11 mouse cellular contexts compared by ENCODE assay signal in genomic region chr19:37697335-37697636, GRCm38 (mm10). TPM values are rescaled to one million over a fixed set of nuclear protein-coding genes. Genes with fewer than 3 reads are reported as not detected.
DNase-seq lines count a peak whose midpoint lies in the region; ATAC-seq and TF ChIP-seq lines count a peak whose summit lies in the region.
"Had no signal": no experiment of that assay in that cellular context is flagged by ENCODE, and none has a peak within 500 bp of the region (broad histone marks: within the 10 kb centered on the region; RNA-seq: fewer than 3 reads in every experiment).

No protein-coding gene starts in this region.

- H3K27me3 ChIP-seq in heart, embryonic 14.5 days (ENCODE audit: control insufficient read depth, insufficient read depth, low read length): peaks cover 99% of the 10 kb centered on the region
- H3K27me3 ChIP-seq in hindbrain, embryonic 16.5 days (replicated peaks; ENCODE audit: control insufficient read depth, insufficient read depth, low read length): peaks cover 86% of the 10 kb centered on the region
- H3K27me3 ChIP-seq in midbrain, embryonic 13.5 days: peaks cover 99% of the 10 kb centered on the region

- no peak overlapping the region for H3K9ac ChIP-seq in heart, embryonic 14.5 days (ENCODE audit: low read length)
- H3K9ac ChIP-seq in hindbrain, embryonic 16.5 days (ENCODE audit: low read depth, low read length): no peak overlapping the region
- H3K9ac ChIP-seq in midbrain, embryonic 13.5 days (replicated peaks): no peak overlapping the region

- H3K4me1 ChIP-seq in heart, embryonic 14.5 days (ENCODE audit: control insufficient read depth in 2 of 2, insufficient read depth in 2 of 2, low read length in 2 of 2): peaks cover 7 to 29% of the 10 kb centered on the region in 2 experiments
- no peaks in the 10 kb centered on the region; the same call in 1 of the 2 replicates for H3K4me1 ChIP-seq in cortical plate, adult 2 months (ENCODE audit: control insufficient read depth, insufficient read depth, low read length)
- peaks cover 29% of the 10 kb centered on the region for H3K4me1 ChIP-seq in hindbrain, embryonic 16.5 days (ENCODE audit: control insufficient read depth, insufficient read depth, low read depth, low read length)
- peaks cover 38% of the 10 kb centered on the region for H3K4me1 ChIP-seq in midbrain, embryonic 13.5 days (replicated peaks)

- peak overlapping the region; percentile 40 to 44; a peak in 3 of 4 replicates for H3K4me3 ChIP-seq in heart, embryonic 14.5 days (ENCODE audit: control insufficient read depth in 1 of 2, insufficient read depth in 1 of 2, low read depth in 1 of 2, low read length in 2 of 2)
- H3K4me3 ChIP-seq in cortical plate, adult 2 months (ENCODE audit: insufficient read depth, low read length): 0 out of 2 replicates have a peak overlapping the region, but pooled peaks have one; percentile 14
- peak overlapping the region; percentile 39 for H3K4me3 ChIP-seq in hindbrain, embryonic 16.5 days (ENCODE audit: low read length)
- peak overlapping the region; percentile 30 for H3K4me3 ChIP-seq in midbrain, embryonic 13.5 days (replicated peaks)
- H3K4me3 ChIP-seq: erythroblast, embryonic 14.5 days had no signal

- intact Hi-C loops in heart, postnatal 25 days (cut with DNase I): no loop called here

- no peaks in the 10 kb centered on the region for H3K9me3 ChIP-seq in heart, embryonic 14.5 days (ENCODE audit: control insufficient read depth, low read length)
- no peaks in the 10 kb centered on the region; the same call in 1 of the 2 replicates for H3K9me3 ChIP-seq in hindbrain, embryonic 16.5 days (ENCODE audit: control insufficient read depth, low read length)
- no peaks in the 10 kb centered on the region for H3K9me3 ChIP-seq in midbrain, embryonic 13.5 days

- under 1% methylated on average over 18 of the region's 18 CpGs for WGBS in heart, embryonic 14.5 days
- WGBS in hindbrain, embryonic 16.5 days: 1% methylated on average over 18 of the region's 18 CpGs
- under 1% methylated on average over 18 of the region's 18 CpGs for WGBS in midbrain, embryonic 13.5 days

- ATAC-seq in heart, embryonic 14.5 days (ENCODE audit: insufficient number of reproducible peaks, insufficient read depth, low FRiP score, low read depth): no peak
- no peak for ATAC-seq in hindbrain, embryonic 16.5 days
- ATAC-seq in midbrain, embryonic 13.5 days: no peak
- ATAC-seq in monocyte, adult 5-6 weeks (replicated peaks; ENCODE audit: insufficient number of reproducible peaks, low FRiP score, low TSS enrichment, poor library complexity, severe bottlenecking): no peak
- ATAC-seq in granulocyte monocyte progenitor cell, adult 5-6 weeks (replicated peaks; ENCODE audit: poor library complexity, severe bottlenecking): no peak

- no peaks in the 10 kb centered on the region for H3K36me3 ChIP-seq in heart, embryonic 14.5 days (ENCODE audit: control insufficient read depth, insufficient read depth, low read length)
- H3K36me3 ChIP-seq in hindbrain, embryonic 16.5 days (ENCODE audit: control insufficient read depth, insufficient read depth, low read length): no peaks in the 10 kb centered on the region
- H3K36me3 ChIP-seq in midbrain, embryonic 13.5 days: no peaks in the 10 kb centered on the region

- TF ChIP-seq CTCF in cortical plate, adult 2 months (IDR thresholded peaks at IDR 0.05; ENCODE audit: extremely low read depth, insufficient read depth, low read length): no peak

- DNase-seq in heart, postnatal 25 days (ENCODE audit: low spot score): no peak
- DNase-seq in cerebellum, adult 8-10 months: no peak
- DNase-seq: adrenal gland, postnatal 36 days; layer of hippocampus, adult 9-11 months had no signal

- H3K4me2 ChIP-seq in heart, embryonic 14.5 days (ENCODE audit: low read length): peak overlapping the region; percentile 72
- peak overlapping the region; percentile 62 for H3K4me2 ChIP-seq in hindbrain, embryonic 16.5 days (ENCODE audit: low read length)
- H3K4me2 ChIP-seq in midbrain, embryonic 13.5 days (replicated peaks): peak overlapping the region; percentile 52

- no peak overlapping the region for H3K27ac ChIP-seq in heart, embryonic 14.5 days (replicated peaks in 1 of 2; ENCODE audit: control insufficient read depth in 1 of 2, insufficient read depth in 1 of 2, low read depth in 2 of 2, low read length in 2 of 2)
- no peak overlapping the region for H3K27ac ChIP-seq in cortical plate, adult 2 months (ENCODE audit: insufficient read depth, low read length)
- H3K27ac ChIP-seq in hindbrain, embryonic 16.5 days (ENCODE audit: low read depth, low read length): no peak overlapping the region
- no peak overlapping the region for H3K27ac ChIP-seq in midbrain, embryonic 13.5 days

- TF ChIP-seq POLR2A in cortical plate, adult 2 months (IDR thresholded peaks at IDR 0.05; ENCODE audit: extremely low read depth, insufficient read depth, low read length): no peak

RNA-seq across cellular contexts. Expression of gene Cyp26a1, which starts 0.3 kb away (rescaled TPM):
- polyA plus RNA-seq in heart, embryonic 14.5 days (2014; fragmentation: Nextera tagmentation; extraction: Ambion mirVana): 1.1 and 1.6 TPM in 2 replicates
- under 1 TPM in 1 of 2 experiments, not detected in 1; 0.14 TPM for total RNA-seq in heart, postnatal 25 days (2021)
- 0.08 and 0.17 TPM in 2 replicates for polyA plus RNA-seq in cortical plate, adult 2 months (2012; rRNA removed)
- 0.09 and 0.20 TPM in 2 replicates for polyA plus RNA-seq in hindbrain, embryonic 16.5 days (2015; fragmentation: Nextera tagmentation; extraction: Ambion mirVana)
- not detected in 2 replicates for polyA plus RNA-seq in midbrain, embryonic 13.5 days (2015; fragmentation: Nextera tagmentation; extraction: Ambion mirVana)
- 0.87 TPM in 1 of 3 replicates, not detected in the others for total RNA-seq in monocyte, adult 5-6 weeks (2017)
- not detected in 2 replicates for total RNA-seq in granulocyte monocyte progenitor cell, adult 5-6 weeks (2014; fragmentation: Nextera tagmentation)
- total RNA-seq in granulocyte monocyte progenitor cell, adult 5-6 weeks (2017): 0.13 TPM in 1 of 2 replicates, not detected in the other
- total RNA-seq: adrenal gland, postnatal 36 days had no signal
- polyA plus RNA-seq: erythroblast, embryonic 14.5 days had no signal

RNA-seq across cellular contexts. Expression of gene Cyp26c1, which starts 11.9 kb away (rescaled TPM):
- not detected in 2 replicates for polyA plus RNA-seq in heart, embryonic 14.5 days (2014; fragmentation: Nextera tagmentation; extraction: Ambion mirVana)
- not detected for total RNA-seq in heart, postnatal 25 days (2021)
- not detected in 2 replicates for polyA plus RNA-seq in cortical plate, adult 2 months (2012; rRNA removed)
- polyA plus RNA-seq in hindbrain, embryonic 16.5 days (2015; fragmentation: Nextera tagmentation; extraction: Ambion mirVana): not detected in 2 replicates
- not detected in 2 replicates for polyA plus RNA-seq in midbrain, embryonic 13.5 days (2015; fragmentation: Nextera tagmentation; extraction: Ambion mirVana)
- total RNA-seq in monocyte, adult 5-6 weeks (2017): not detected in 3 replicates
- not detected in 2 replicates for total RNA-seq in granulocyte monocyte progenitor cell, adult 5-6 weeks (2014; fragmentation: Nextera tagmentation)
- total RNA-seq in granulocyte monocyte progenitor cell, adult 5-6 weeks (2017): not detected in 2 replicates
- total RNA-seq: adrenal gland, postnatal 36 days had no signal
- polyA plus RNA-seq: erythroblast, embryonic 14.5 days had no signal
